Mouse (Mus musculus): ENCODE measurements around the gene Cdk5rap2.

DNA sequence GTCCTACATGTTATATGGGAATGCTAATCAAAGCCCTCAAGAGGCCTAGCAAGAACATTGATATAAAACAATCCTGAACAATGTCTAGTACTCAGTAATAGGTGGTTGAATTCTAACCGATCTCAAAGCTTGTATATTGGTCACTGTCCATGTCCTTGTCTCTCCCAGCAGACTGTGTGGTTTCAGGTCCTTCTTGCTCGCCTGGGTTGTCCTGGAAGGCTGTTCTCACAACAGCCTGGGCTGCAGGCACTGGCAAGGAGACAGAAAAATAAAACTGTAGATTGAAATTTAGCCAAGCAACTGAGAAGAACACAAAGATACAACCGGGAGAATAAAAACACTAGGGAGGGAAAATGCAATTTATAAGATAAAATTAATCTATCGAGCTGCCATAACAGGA, 137.7 kb downstream of the Cdk5rap2 start:
- TF ChIP-seq POLR2A (IDR thresholded peaks at IDR 0.05; ENCODE audit: control insufficient read depth, low read depth, low read length) (no peak), CTCF (IDR thresholded peaks at IDR 0.05; ENCODE audit: control insufficient read depth, insufficient read depth, insufficient replicate concordance, low read depth, low read length) (no peak)
